Comparison of ENCODE assay signal across 9 mouse cellular contexts in genomic region chr19:46483701-46484328, GRCm38 (mm10). TPM values are rescaled to one million over a fixed set of nuclear protein-coding genes. Genes with fewer than 3 reads are reported as not detected.
DNase-seq lines count a peak whose midpoint lies in the region; ATAC-seq and TF ChIP-seq lines count a peak whose summit lies in the region.
"Had no signal": no experiment of that assay in that cellular context is flagged by ENCODE, and none has a peak within 500 bp of the region (broad histone marks: within the 10 kb centered on the region; RNA-seq: fewer than 3 reads in every experiment).

No protein-coding gene starts in this region.

- H3K9ac ChIP-seq in hindbrain, embryonic 12.5 days: no peak overlapping the region
- H3K9ac ChIP-seq: liver, embryonic 14.5 days had no signal

- DNase-seq in cerebellum, adult 18-20 months: peak; percentile 46 to 54
- DNase-seq in cerebellum, adult 11 months: no peak
- DNase-seq in testis, postnatal 14 days (ENCODE audit: low spot score): no peak
- peak; percentile 74 to 80 for DNase-seq in layer of hippocampus, postnatal 14 days (ENCODE audit: low spot score in 2 of 2)
- no peak for DNase-seq in urinary bladder, postnatal 14 days (ENCODE audit: low spot score)

- TF ChIP-seq CTCF in testis, adult 2 months (IDR thresholded peaks at IDR 0.05; ENCODE audit: control insufficient read depth, insufficient read depth, insufficient replicate concordance, low read depth, low read length): no peak
- no peak for TF ChIP-seq CTCF in small intestine, adult 2 months (IDR thresholded peaks at IDR 0.05; ENCODE audit: extremely low read depth, insufficient read length, insufficient replicate concordance, low read depth, low read length)

- H3K4me3 ChIP-seq in testis, adult 2 months (ENCODE audit: control insufficient read depth, low read depth, low read length): no peak overlapping the region
- H3K4me3 ChIP-seq in hindbrain, embryonic 12.5 days: no peak overlapping the region
- peak overlapping the region; percentile 14; the same call in 1 of the 2 replicates for H3K4me3 ChIP-seq in small intestine, adult 2 months (ENCODE audit: low read depth, low read length)

- H3K27ac ChIP-seq in testis, adult 2 months (ENCODE audit: control insufficient read depth, insufficient read depth, low read depth, low read length): peak overlapping the region; percentile 42; the same call in 1 of the 2 replicates
- peak overlapping the region; percentile 48; the same call in 1 of the 2 replicates for H3K27ac ChIP-seq in hindbrain, embryonic 12.5 days
- peak overlapping the region; percentile 62 for H3K27ac ChIP-seq in small intestine, adult 2 months (ENCODE audit: insufficient read depth, low read depth, low read length)
- H3K27ac ChIP-seq: liver, embryonic 14.5 days had no signal

- ATAC-seq in hindbrain, embryonic 12.5 days (ENCODE audit: low FRiP score): no peak

- no peaks in the 10 kb centered on the region for H3K27me3 ChIP-seq in testis, adult 2 months (ENCODE audit: control insufficient read depth, insufficient read depth, low read length)
- H3K27me3 ChIP-seq in hindbrain, embryonic 12.5 days: no peaks in the 10 kb centered on the region
- no peaks in the 10 kb centered on the region for H3K27me3 ChIP-seq in small intestine, adult 2 months (ENCODE audit: control insufficient read depth, insufficient read depth, low read length)

- 0 out of 2 replicates have a peak, but pooled peaks cover 3% of the 10 kb centered on the region for H3K9me3 ChIP-seq in hindbrain, embryonic 12.5 days (replicated peaks)

- TF ChIP-seq POLR2A in testis, adult 2 months (IDR thresholded peaks at IDR 0.05; ENCODE audit: control insufficient read depth, low read depth, low read length): no peak
- no peak for TF ChIP-seq POLR2A in small intestine, adult 2 months (IDR thresholded peaks at IDR 0.05; ENCODE audit: low read depth, low read length)

- peaks cover 16% of the 10 kb centered on the region for H3K4me1 ChIP-seq in testis, adult 2 months (ENCODE audit: control insufficient read depth, insufficient read depth, low read length)
- H3K4me1 ChIP-seq in hindbrain, embryonic 12.5 days: peaks cover 43% of the 10 kb centered on the region
- peaks cover 42% of the 10 kb centered on the region for H3K4me1 ChIP-seq in small intestine, adult 2 months (ENCODE audit: control insufficient read depth, insufficient read depth, insufficient read length, low read length)

- 78% methylated on average over 15 of the region's 15 CpGs for WGBS in hindbrain, embryonic 12.5 days
- 50% methylated on average over 15 of the region's 15 CpGs for WGBS in small intestine, adult 2 months

- no peaks in the 10 kb centered on the region; the same call in 1 of the 2 replicates for H3K36me3 ChIP-seq in testis, adult 2 months (ENCODE audit: control insufficient read depth, insufficient read depth, low read length)
- peaks cover 45% of the 10 kb centered on the region for H3K36me3 ChIP-seq in hindbrain, embryonic 12.5 days
- 0 out of 2 replicates have a peak, but pooled peaks cover 2% of the 10 kb centered on the region for H3K36me3 ChIP-seq in small intestine, adult 2 months (ENCODE audit: control insufficient read depth, insufficient read depth, low read length)

- H3K4me2 ChIP-seq in hindbrain, embryonic 12.5 days (replicated peaks): no peak overlapping the region

RNA-seq across cellular contexts. Expression of gene Trim8, which starts 17.7 kb away (rescaled TPM):
- 2.1 and 2.6 TPM in 2 replicates for polyA plus RNA-seq in testis, adult 2 months (2012; rRNA removed)
- polyA plus RNA-seq in hindbrain, embryonic 12.5 days (2016; fragmentation: Nextera tagmentation; extraction: Ambion mirVana): 41.8 and 44.7 TPM in 2 replicates
- total RNA-seq in layer of hippocampus, postnatal 14 days (2021): 100 to 1,000 TPM in 1 of 2 experiments, 10 to 100 TPM in 1; 98.9 to 110 TPM
- polyA plus RNA-seq in small intestine, adult 2 months (2012; rRNA removed): 42.3 and 54.8 TPM in 2 replicates

Comparison
In these comparisons a context has a peak if more than half of its experiments do, and no peak if none do; other contexts are left out.
1. DNase-seq: peak in cerebellum, adult 18-20 months (2 of 2) and layer of hippocampus, postnatal 14 days (2 of 2); none in cerebellum, adult 11 months (single experiment), testis, postnatal 14 days (single experiment) and urinary bladder, postnatal 14 days (single experiment).
2. RNA of gene Trim8, which starts 17.7 kb away (polyA plus RNA-seq): 42.3 to 54.8 TPM in small intestine, adult 2 months and 41.8 to 44.7 TPM in hindbrain, embryonic 12.5 days; 2.1 to 2.6 TPM in testis, adult 2 months; every median in the first group is over 10 times any median in the second.
3. Peak in every context shown above with its lines, with median percentiles within 50 percentile points of each other: H3K27ac ChIP-seq.